Mouse (Mus musculus): Measurements from ENCODE around the gene Hspb6.
A peak's percentile ranks its signal among the peaks of the same experiment; 100 is the strongest.

The Hspb6 gene

DNA sequence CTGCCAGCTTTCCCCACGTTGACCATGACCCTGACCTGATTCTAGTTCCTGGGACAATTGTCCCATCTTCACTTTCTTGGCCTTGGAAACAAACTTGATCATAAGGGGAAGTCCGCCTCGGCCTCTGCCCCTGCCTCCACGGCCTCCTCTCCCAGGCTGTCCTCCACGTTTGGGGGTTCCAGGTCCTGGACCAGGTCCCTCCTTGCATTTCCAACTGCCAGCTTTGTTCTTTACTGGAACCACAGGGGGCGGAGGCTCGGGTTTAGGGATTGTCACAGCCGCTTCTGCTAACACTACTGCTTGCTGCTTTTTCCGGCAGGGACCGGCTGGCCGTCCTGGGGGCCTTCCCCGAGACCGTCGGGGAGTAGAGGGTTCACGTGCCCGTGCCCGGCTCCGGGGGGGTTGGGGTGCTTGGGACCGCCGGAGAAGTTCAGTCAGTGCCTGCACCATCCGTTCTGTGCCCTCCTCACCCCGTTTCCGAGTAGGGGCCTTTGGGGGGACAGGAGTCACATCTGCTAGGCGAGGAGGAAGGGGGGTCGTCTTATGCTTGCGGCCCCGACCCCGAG is 34.6 kb downstream of the Hspb6 start:
- no peak for DNase-seq (ENCODE audit: low spot score)

GRCm38 (mm10) chr7:30587842-30588667 is 36.1 kb downstream of the Hspb6 start:
- peak; percentile 66 for DNase-seq (ENCODE audit: low spot score)

- DNase-seq (ENCODE audit: low spot score) = peak; percentile 90
Measured at GRCm38 (mm10) chr7:30588676-30589434, 36.9 kb downstream of the Hspb6 start, which contains the start of gene Kmt2b. Gene Kmt2b, minus strand, starts transcription at chr7:30588726.

GRCm38 (mm10) chr7:30589435-30590301 is 37.7 kb downstream of the Hspb6 start:
- DNase-seq (ENCODE audit: low spot score) = peak; percentile 67

DNA sequence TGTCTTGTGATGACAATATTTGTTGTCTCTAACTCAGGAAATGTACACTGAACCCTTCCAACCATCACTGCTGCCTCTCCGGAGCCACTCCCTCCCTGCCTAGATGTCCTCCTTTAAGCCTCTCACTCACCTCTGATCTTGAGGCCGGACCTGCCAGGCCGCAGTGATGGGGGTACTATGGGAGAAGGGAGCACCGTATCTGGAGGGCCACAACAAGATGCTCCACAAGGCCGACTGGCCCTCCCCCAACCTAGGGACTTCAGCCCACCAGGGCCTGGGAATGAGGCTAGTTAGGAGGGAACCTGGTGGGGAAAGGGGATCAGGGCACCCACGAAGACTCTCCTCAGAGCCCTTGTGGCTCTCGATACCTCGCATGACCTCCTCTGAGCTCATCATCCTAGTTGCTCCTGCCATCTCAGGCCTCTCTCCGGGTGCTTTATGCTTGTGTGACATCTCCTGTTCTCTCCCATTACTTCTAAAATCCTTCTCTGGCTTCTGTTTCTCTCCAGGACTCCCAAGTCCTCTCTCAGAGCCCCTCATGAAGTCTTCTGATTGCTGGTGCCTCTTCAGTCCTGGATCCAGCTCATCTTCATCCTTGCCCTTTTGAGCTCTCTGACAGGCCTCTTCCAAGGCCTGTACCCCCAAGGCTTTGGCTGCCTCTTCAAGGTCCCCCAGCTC is 39.1 kb downstream of the Hspb6 start:
- DNase-seq (ENCODE audit: low spot score) = no peak

DNA sequence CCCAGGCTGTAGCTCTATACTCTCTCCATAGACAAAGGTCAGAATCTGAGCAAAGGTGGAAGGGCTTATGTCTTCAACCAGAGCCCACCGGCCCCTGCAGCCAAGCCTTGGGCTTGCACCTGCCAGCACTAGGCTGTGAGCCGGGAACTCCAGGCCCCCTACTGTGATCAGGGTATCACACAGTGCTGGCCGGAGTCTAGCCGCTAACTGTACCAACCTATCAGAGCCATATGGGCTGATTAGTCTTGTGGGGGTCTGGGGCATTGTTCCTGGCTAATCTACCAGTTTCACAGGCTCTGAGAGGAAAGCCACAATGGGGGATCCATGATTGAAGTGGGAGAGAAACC is 39.6 kb downstream of the Hspb6 start:
- no peak for DNase-seq (ENCODE audit: low spot score)

DNA sequence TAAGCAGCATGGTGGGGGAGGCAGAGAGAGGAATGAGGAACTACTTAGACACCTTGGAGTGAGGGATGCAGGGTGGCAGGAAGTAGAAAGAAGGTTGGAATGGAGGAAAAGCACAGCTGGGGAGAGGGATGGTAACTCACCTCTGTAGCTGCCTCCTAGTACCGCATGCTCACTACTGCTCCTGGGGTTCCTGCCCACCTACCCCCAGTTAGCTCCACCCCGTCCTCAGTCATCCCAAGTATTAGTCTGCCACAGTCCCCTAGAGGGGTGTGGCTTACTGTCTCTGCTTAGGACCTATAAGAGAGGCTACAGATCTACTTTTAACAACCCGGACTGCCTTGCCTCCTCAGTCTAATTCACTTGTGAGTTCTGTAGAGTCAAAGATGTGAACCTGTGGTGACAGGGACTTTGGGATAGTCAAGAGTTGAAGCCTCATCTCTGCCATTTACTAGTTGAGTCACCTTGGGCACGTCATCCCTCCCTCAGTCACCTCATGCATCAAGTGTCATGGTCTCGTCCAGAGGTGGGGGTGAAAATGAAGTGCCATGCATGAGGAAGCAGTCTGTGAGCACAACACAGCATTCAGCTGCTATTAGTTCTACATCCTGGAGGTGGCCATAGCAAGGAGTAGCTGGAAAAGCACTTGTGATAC is 40.9 kb downstream of the Hspb6 start:
- DNase-seq (ENCODE audit: low spot score) = no peak

- no peak for DNase-seq (ENCODE audit: low spot score)
Measured at GRCm38 (mm10) chr7:30593579-30594509, 41.9 kb downstream of the Hspb6 start.

GRCm38 (mm10) chr7:30594510-30595024 is 42.6 kb downstream of the Hspb6 start:
- no peak for DNase-seq (ENCODE audit: low spot score)

- DNase-seq (ENCODE audit: low spot score) = no peak
Measured at GRCm38 (mm10) chr7:30596093-30596492, 44.1 kb downstream of the Hspb6 start.

GRCm38 (mm10) chr7:30596811-30597210 is 44.8 kb downstream of the Hspb6 start:
- DNase-seq (ENCODE audit: low spot score) = no peak

- DNase-seq (ENCODE audit: low spot score) = no peak
Measured at GRCm38 (mm10) chr7:30598786-30599185, 46.8 kb downstream of the Hspb6 start, which contains the start of gene Zbtb32. Gene Zbtb32, minus strand, starts transcription at chr7:30598909.

DNA sequence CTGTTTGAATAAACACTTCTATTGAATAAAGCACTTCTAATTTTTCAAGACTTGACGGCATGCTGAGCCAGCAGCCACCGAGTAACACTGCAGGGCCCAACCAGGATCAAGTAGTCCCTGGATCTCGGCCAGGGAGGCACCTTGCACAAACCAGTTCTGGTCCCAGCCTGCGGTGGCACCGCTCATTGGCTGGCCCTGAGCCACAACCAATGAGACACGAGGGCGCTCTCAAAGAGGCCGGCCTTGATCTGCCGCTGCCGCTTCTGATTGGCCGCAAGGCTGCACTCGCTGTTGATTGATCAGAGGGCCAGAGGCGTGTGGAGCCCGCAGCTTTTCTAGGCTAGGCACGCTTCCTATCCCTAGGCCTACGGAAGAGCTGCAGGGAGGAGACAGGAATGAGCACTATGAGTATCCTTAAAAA is 48.0 kb downstream of the Hspb6 start:
- peak; percentile 72 for DNase-seq (ENCODE audit: low spot score)

DNA sequence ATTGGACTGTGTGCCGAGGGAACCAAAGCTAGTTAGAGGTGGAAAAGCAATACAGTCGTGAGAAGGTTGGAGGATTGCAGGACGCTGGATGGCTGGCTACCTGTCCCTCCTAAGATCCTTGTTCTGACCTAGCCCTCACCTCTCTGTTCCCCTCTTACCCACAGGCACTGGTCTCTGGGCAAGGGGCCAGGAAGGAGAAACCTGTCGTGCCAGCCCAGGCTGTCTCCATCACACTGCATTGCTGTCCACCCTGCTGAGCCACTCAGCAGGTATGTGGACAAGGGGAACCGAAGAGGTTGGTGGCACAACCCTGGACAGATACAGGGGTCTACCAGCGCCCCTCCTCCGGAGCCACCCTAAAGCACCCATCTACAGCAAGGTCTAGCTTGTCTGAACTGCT is 48.7 kb downstream of the Hspb6 start:
- DNase-seq (ENCODE audit: low spot score) = no peak

- DNase-seq (ENCODE audit: low spot score) = no peak
Measured at GRCm38 (mm10) chr7:30602583-30602982, 50.6 kb downstream of the Hspb6 start.

DNA sequence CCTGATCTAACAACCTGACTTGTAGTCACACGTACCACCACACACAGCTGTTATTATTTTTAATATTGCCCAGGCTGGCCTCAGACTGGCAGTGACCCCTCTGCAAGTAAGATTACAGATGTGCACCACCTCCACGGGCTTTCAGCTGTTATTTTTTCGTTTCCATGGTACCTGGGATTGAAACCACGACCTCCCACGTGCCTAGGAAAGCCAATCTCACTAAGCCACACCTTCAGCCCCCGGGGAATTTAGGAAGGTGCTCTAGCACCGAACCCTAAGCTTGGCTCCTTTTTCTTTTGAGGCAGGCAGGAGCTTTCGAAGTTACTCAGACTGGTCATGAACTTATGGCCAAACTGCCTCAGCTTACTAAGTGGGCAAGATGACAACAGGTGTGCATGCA is 52.4 kb downstream of the Hspb6 start:
- DNase-seq (ENCODE audit: low spot score) = no peak

GRCm38 (mm10) chr7:30604944-30605343 is 53.0 kb downstream of the Hspb6 start:
- DNase-seq (ENCODE audit: low spot score) = no peak
